Mouse (Mus musculus): ENCODE data around the gene Bhlhe40. TPM values are rescaled to one million over a fixed set of nuclear protein-coding genes. Genes with fewer than 3 reads are reported as not detected.

The Bhlhe40 gene
- polyA plus RNA-seq, 1 experiment, result 6.9 TPM

GRCm38 (mm10) chr6:108659726-108660205, 663 bp upstream of the Bhlhe40 start:
- peak overlapping the region; percentile 85 for H3K27ac ChIP-seq (ENCODE audit: control insufficient read depth, insufficient read depth, low read depth, low read length, poor library complexity)
- H3K4me3 ChIP-seq (replicated peaks; ENCODE audit: control insufficient read depth, low read depth, low read length), result peak overlapping the region; percentile 68
- TF ChIP-seq CTCF (IDR thresholded peaks at IDR 0.05; ENCODE audit: control insufficient read depth, insufficient read depth, low read length) (no peak), POLR2A (IDR thresholded peaks at IDR 0.05; ENCODE audit: borderline replicate concordance, control insufficient read depth, low read depth, low read length) (0 out of 2 replicates have a peak, but pooled peaks have one; percentile 0)
- H3K4me1 ChIP-seq (ENCODE audit: control insufficient read depth, insufficient read depth, low read length), result peaks cover 4% of the 10 kb centered on the region; the same call in 1 of the 2 replicates
- WGBS, result 0% methylated on average over 33 of the region's 35 CpGs

DNA sequence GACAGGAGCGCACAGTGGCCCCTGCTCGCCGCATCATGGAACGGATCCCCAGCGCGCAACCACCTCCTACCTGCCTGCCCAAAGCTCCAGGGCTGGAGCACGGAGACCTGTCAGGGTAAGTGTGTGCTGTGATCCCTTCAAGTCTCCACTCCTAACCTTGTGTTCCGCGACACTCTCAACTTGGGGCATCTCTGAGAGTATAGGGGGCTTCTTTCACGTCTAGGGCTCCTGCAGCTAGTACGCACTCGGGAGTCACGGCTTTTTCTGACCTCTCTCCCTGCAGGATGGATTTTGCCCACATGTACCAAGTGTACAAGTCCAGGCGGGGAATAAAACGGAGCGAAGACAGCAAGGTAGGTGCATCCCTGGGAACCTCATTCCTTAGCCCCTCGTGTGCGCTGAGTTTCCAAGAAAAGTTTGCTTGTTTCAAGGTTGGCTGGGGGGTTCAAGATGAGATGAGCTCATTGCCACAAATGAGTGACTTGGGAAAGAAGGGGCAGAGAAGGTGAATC, 505 bp downstream of the Bhlhe40 start:
- TF ChIP-seq CTCF (IDR thresholded peaks at IDR 0.05; ENCODE audit: control insufficient read depth, insufficient read depth, low read length), result no peak
- no peak for TF ChIP-seq POLR2A (IDR thresholded peaks at IDR 0.05; ENCODE audit: borderline replicate concordance, control insufficient read depth, low read depth, low read length)
- Histone ChIP-seq H3K27ac (ENCODE audit: control insufficient read depth, insufficient read depth, low read depth, low read length, poor library complexity) (peak overlapping the region; percentile 81), H3K4me3 (replicated peaks; ENCODE audit: control insufficient read depth, low read depth, low read length) (peak overlapping the region; percentile 75), H3K4me1 (ENCODE audit: control insufficient read depth, insufficient read depth, low read length) (peaks cover 4% of the 10 kb centered on the region; the same call in 1 of the 2 replicates)
- WGBS, result under 1% methylated on average over 18 of the region's 18 CpGs

DNA sequence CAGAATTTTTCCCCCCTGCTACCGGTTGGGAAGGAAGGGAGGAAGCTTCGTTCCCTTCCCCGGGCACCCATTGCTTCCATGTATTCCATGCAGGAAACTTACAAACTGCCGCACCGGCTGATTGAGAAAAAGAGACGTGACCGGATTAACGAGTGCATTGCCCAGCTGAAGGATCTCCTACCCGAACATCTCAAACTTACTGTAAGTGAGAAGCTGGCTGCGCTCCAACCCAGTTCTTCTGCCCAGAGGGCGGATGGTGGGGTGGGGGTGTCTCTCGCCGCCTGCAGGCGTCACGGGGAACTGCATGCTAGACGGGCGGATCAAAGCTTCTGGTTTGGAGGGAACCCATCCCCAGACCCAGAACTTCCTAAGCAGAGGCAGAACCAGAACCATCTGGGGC, 983 bp downstream of the Bhlhe40 start:
- Histone ChIP-seq H3K4me1 (ENCODE audit: control insufficient read depth, insufficient read depth, low read length) (peaks cover 4% of the 10 kb centered on the region; the same call in 1 of the 2 replicates), H3K4me3 (replicated peaks; ENCODE audit: control insufficient read depth, low read depth, low read length) (peak overlapping the region; percentile 75), H3K27ac (ENCODE audit: control insufficient read depth, insufficient read depth, low read depth, low read length, poor library complexity) (peak overlapping the region; percentile 81)
- TF ChIP-seq CTCF (IDR thresholded peaks at IDR 0.05; ENCODE audit: control insufficient read depth, insufficient read depth, low read length), result peak; percentile 85
- peak; percentile 24; the same call in 1 of the 2 replicates for TF ChIP-seq POLR2A (IDR thresholded peaks at IDR 0.05; ENCODE audit: borderline replicate concordance, control insufficient read depth, low read depth, low read length)
- 0% methylated on average over 17 of the region's 17 CpGs for WGBS

- H3K27ac ChIP-seq (ENCODE audit: control insufficient read depth, insufficient read depth, low read depth, low read length, poor library complexity), result no peak overlapping the region
Measured at GRCm38 (mm10) chr6:108661890-108662289, 1.5 kb downstream of the Bhlhe40 start.

GRCm38 (mm10) chr6:108662314-108663240, 2.1 kb downstream of the Bhlhe40 start:
- WGBS, result 57% methylated on average over 15 of the region's 15 CpGs
- Histone ChIP-seq H3K4me3 (replicated peaks; ENCODE audit: control insufficient read depth, low read depth, low read length) (no peak overlapping the region), H3K4me1 (ENCODE audit: control insufficient read depth, insufficient read depth, low read length) (peaks cover 4% of the 10 kb centered on the region; the same call in 1 of the 2 replicates), H3K27ac (ENCODE audit: control insufficient read depth, insufficient read depth, low read depth, low read length, poor library complexity) (no peak overlapping the region)
- no peak for TF ChIP-seq CTCF (IDR thresholded peaks at IDR 0.05; ENCODE audit: control insufficient read depth, insufficient read depth, low read length)
- TF ChIP-seq POLR2A (IDR thresholded peaks at IDR 0.05; ENCODE audit: borderline replicate concordance, control insufficient read depth, low read depth, low read length), result no peak

More at GRCm38 (mm10) chr6:108661890-108662289, 1.5 kb downstream of the Bhlhe40 start:
- Histone ChIP-seq H3K4me3 (replicated peaks; ENCODE audit: control insufficient read depth, low read depth, low read length) (no peak overlapping the region), H3K4me1 (ENCODE audit: control insufficient read depth, insufficient read depth, low read length) (peaks cover 4% of the 10 kb centered on the region; the same call in 1 of the 2 replicates)
- TF ChIP-seq POLR2A (IDR thresholded peaks at IDR 0.05; ENCODE audit: borderline replicate concordance, control insufficient read depth, low read depth, low read length) (no peak), CTCF (IDR thresholded peaks at IDR 0.05; ENCODE audit: control insufficient read depth, insufficient read depth, low read length) (no peak)
- WGBS, result 43% methylated on average over 6 of the region's 6 CpGs

DNA sequence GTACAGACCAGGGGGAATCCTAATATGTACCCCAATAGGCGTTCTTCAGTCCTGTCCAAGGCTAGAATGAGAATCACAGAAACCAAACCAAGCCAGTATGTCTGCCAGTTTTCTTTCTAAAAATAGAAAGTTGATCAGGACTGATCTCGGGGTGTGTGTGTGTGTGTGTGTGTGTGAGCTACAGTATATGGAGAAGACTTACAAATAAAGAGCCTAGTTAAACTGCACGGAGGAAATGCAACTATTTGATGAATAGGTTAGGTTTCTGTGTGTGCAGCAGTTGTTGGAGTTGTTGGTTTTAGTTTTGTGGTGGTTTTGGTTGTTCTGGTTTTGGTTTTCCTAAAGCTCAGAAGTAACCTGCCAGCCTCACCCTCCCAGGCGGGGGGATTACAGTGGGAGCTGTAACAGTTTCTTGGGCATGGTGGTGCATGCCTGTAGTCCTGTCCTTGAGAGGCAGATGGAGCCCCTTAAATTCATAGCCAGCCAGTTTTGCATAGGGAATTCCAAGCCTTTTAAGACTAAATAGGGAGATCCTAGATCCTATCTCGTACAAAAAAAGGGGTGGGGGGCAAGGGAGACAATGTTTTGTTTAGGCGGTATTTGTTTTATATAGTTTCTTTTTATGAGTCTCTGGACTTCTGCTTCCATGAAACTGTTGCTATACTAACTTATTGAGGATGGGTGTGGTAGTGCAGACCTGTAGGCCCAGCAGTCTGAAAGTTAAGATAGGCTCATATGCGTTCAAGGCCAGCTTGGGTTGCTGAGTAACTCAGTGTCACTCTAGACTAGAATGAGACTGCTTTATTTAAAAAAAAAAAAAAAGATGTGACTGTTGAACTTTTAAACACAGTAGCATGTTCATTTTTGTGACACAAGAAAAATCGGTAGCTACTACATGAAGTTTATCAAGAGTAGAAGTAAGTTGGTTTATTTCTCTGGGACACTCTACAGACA, 3.1 kb downstream of the Bhlhe40 start:
- H3K27ac ChIP-seq (ENCODE audit: control insufficient read depth, insufficient read depth, low read depth, low read length, poor library complexity), result no peak overlapping the region
- TF ChIP-seq CTCF (IDR thresholded peaks at IDR 0.05; ENCODE audit: control insufficient read depth, insufficient read depth, low read length) (no peak), POLR2A (IDR thresholded peaks at IDR 0.05; ENCODE audit: borderline replicate concordance, control insufficient read depth, low read depth, low read length) (no peak)
- WGBS, result 57% methylated on average over 8 of the region's 8 CpGs
- no peak overlapping the region for H3K4me3 ChIP-seq (replicated peaks; ENCODE audit: control insufficient read depth, low read depth, low read length)
- H3K4me1 ChIP-seq (ENCODE audit: control insufficient read depth, insufficient read depth, low read length), result peaks cover 2% of the 10 kb centered on the region; the same call in 1 of the 2 replicates

DNA sequence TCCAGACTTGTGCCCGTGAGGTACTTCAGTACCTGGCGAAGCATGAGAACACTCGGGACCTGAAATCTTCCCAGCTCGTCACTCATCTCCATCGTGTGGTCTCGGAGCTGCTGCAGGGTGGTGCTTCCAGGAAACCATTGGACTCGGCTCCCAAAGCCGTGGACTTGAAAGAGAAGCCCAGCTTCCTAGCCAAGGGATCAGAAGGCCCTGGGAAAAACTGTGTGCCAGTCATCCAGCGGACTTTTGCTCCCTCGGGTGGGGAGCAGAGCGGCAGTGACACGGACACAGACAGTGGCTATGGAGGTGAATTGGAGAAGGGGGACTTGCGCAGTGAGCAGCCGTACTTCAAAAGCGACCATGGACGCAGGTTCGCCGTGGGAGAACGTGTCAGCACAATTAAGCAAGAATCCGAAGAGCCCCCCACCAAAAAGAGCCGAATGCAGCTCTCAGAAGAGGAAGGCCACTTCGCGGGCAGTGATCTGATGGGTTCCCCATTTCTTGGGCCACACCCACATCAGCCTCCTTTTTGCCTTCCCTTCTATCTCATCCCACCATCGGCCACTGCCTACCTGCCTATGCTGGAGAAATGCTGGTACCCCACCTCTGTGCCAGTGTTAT, 4.2 kb downstream of the Bhlhe40 start:
- TF ChIP-seq POLR2A (IDR thresholded peaks at IDR 0.05; ENCODE audit: borderline replicate concordance, control insufficient read depth, low read depth, low read length) (no peak), CTCF (IDR thresholded peaks at IDR 0.05; ENCODE audit: control insufficient read depth, insufficient read depth, low read length) (no peak)
- Histone ChIP-seq H3K4me3 (replicated peaks; ENCODE audit: control insufficient read depth, low read depth, low read length) (no peak overlapping the region), H3K27ac (ENCODE audit: control insufficient read depth, insufficient read depth, low read depth, low read length, poor library complexity) (no peak overlapping the region), H3K4me1 (ENCODE audit: control insufficient read depth, insufficient read depth, low read length) (peaks cover 2% of the 10 kb centered on the region)
- 75% methylated on average over 24 of the region's 24 CpGs for WGBS
